Mouse (Mus musculus) C2C12 (cell line): ENCODE results near the gene Garnl3. TPM values are rescaled to one million over a fixed set of nuclear protein-coding genes. Genes with fewer than 3 reads are reported as not detected.
A peak's percentile ranks its signal among the peaks of the same experiment; 100 is the strongest.

ENCODE experiments used
- H3K27me3 ChIP-seq: one replicate; pipeline ENCODE4 v1.6.1; 2011; ENCODE audit not compliant: control insufficient read depth, insufficient read depth, insufficient read length
- H3K36me3 ChIP-seq: one replicate; pipeline ENCODE4 v1.6.1; 2011; ENCODE audit not compliant: control insufficient read depth, insufficient read depth
- H3K4me3 ChIP-seq: one replicate; pipeline ENCODE4 v1.5.1; 2011; ENCODE audit warnings: mild to moderate bottlenecking, control low read depth; ENCODE audit not compliant: poor library complexity, insufficient read depth, severe bottlenecking
- H3K79me2 ChIP-seq: one replicate; pipeline ENCODE4 v1.6.1; 2011; ENCODE audit not compliant: control insufficient read depth, insufficient read depth
- H3K79me3 ChIP-seq: one replicate; pipeline ENCODE4 v1.6.1; 2011; ENCODE audit warnings: low read depth, control low read depth
- H3ac ChIP-seq: one replicate; pipeline ENCODE3; 2011; ENCODE audit warnings: low read depth; ENCODE audit not compliant: control insufficient read depth, insufficient read length
- CEBPB ChIP-seq: IDR thresholded peaks from one replicate; pipeline ENCODE4 v1.6.1; 2011; ENCODE audit warnings: low read depth, mild to moderate bottlenecking, control low read depth, moderate library complexity
- CTCF ChIP-seq: IDR thresholded peaks from one replicate; pipeline ENCODE4 v1.5.1; 2011; ENCODE audit not compliant: control insufficient read depth, insufficient read depth, insufficient read length
- FOSL1 ChIP-seq: IDR thresholded peaks from one replicate; pipeline ENCODE4 v1.8.0; 2011; ENCODE audit warnings: mild to moderate bottlenecking, low read length; ENCODE audit not compliant: poor library complexity, insufficient read depth, severe bottlenecking
- MAX ChIP-seq: IDR thresholded peaks from one replicate; pipeline ENCODE4 v1.6.1; 2011; ENCODE audit warnings: mild to moderate bottlenecking, control low read depth
- MYOD1 ChIP-seq: IDR thresholded peaks from one replicate; pipeline ENCODE4 v1.6.1; 2011; ENCODE audit warnings: low read depth; ENCODE audit not compliant: control insufficient read depth, insufficient read length
- MYOG ChIP-seq: IDR thresholded peaks from one replicate; pipeline ENCODE4 v1.6.1; 2011; ENCODE audit not compliant: control insufficient read depth, insufficient read length; ENCODE audit errors: extremely low read depth
- USF1 ChIP-seq: IDR thresholded peaks from one replicate; pipeline ENCODE4 v1.6.1; 2011; ENCODE audit warnings: low read depth, mild to moderate bottlenecking, control low read depth, moderate library complexity
- polyA plus RNA-seq: library from polyadenylated mRNA; unstranded; fragments of >200 nt; fragmentation: generic; extraction: Trizol; gene quantifications from one replicate; pipeline ENCODE4 v1.2.1, GENCODE M21; 2012; ENCODE audit warnings: missing spikeins

Gene Garnl3
- polyA plus RNA-seq, 1 experiment = 2.6 TPM

DNA sequence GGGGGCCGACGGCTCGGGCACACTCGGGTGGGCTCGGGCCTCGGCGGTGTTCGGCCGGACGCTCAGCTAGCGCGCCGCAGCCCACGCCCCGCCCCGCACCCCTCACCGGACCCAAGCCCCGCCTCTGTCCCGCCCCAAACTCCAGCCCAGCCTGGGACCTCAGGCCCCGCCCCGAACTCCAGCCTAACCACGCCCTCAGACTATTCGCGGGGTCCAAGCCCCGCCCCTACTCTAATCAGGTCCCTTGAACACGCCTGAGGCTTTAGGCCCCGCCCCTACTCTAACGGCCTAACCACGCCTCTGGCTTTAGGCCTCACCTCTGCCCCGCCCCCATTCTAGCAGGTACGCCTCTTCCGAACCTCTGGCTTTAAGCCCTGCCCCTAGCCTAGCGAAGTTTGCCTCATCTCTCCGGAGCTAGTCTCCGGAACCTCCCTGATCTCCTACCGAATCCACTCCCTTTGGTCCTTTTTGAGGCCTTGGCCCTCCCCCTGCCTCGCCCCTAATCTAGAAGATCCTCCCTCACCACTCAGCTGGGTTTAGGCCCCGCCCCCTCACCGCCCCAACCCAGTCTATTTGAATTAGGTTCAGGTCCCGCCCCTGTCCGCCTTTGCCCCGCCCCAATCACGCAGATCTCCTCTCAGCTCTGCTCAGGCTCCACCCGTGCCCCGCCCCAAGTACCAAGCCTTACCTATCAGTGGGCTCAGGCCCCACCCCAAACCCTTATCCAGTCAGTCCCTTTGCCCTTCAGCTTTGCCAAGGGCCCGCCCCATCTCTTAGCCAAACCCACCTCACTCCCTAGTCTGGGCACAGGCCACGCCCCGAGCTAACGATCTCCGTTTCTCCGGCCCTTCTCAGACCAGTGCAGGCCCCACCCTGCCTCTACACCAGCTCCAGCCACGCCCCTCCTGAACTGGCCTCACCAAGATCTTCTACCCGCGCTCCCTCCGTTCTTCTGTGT is 649 bp downstream of the Garnl3 start:
- TF ChIP-seq MYOG = no peak
- TF ChIP-seq USF1 = no peak
- TF ChIP-seq FOSL1 = no peak
- no peak for TF ChIP-seq MYOD1
- no peak for TF ChIP-seq CEBPB
- no peak for TF ChIP-seq CTCF
- no peak for TF ChIP-seq MAX
- Histone ChIP-seq H3K27me3 (peaks cover 22% of the 10 kb centered on the region), H3K79me2 (no peaks in the 10 kb centered on the region), H3K36me3 (no peaks in the 10 kb centered on the region), H3ac (peak overlapping the region; percentile 85), H3K79me3 (no peaks in the 10 kb centered on the region), H3K4me3 (peak overlapping the region; percentile 44)

DNA sequence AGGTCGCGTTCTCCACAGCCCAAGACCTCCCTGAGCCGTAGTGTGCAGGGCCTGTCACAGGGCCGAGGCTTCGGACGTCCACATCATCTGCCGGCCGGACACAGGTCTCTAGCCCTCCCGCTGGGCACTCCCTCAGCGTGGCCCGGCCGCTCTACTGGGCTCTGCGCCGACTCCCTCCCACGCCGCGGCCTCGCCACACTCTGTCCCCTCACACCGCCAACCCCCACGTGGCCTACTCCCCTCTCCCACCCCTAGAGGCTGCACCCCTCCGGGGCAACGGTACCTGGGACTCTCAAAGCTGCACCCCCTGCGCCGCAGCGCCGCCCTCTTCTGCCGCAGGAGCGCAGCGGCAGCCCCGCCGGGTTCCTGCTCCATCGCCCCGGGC is 1.3 kb downstream of the Garnl3 start:
- no peaks in the 10 kb centered on the region for H3K36me3 ChIP-seq
- no peaks in the 10 kb centered on the region for H3K79me2 ChIP-seq
- H3K27me3 ChIP-seq = peaks cover 15% of the 10 kb centered on the region
- H3K4me3 ChIP-seq = peak overlapping the region; percentile 44
- H3K79me3 ChIP-seq = no peaks in the 10 kb centered on the region
- H3ac ChIP-seq = peak overlapping the region; percentile 85
- TF ChIP-seq USF1 = no peak
- no peak for TF ChIP-seq CEBPB
- TF ChIP-seq MYOD1 = no peak
- TF ChIP-seq FOSL1 = no peak
- TF ChIP-seq MYOG = no peak
- TF ChIP-seq MAX = no peak
- no peak for TF ChIP-seq CTCF

- H3K79me3 ChIP-seq = no peaks in the 10 kb centered on the region
- H3K4me3 ChIP-seq = peak overlapping the region; percentile 44
- peaks cover 11% of the 10 kb centered on the region for H3K27me3 ChIP-seq
- TF ChIP-seq CTCF (no peak), MYOG (no peak), USF1 (no peak), CEBPB (no peak), MYOD1 (no peak), MAX (no peak), FOSL1 (no peak)
- H3K36me3 ChIP-seq = no peaks in the 10 kb centered on the region
- H3K79me2 ChIP-seq = no peaks in the 10 kb centered on the region
- H3ac ChIP-seq = peak overlapping the region; percentile 85
Observed at GRCm38 (mm10) chr2:33129696-33130095, 1.8 kb downstream of the Garnl3 start.

- H3ac ChIP-seq = no peak overlapping the region
- H3K27me3 ChIP-seq = peaks cover 8% of the 10 kb centered on the region
- no peaks in the 10 kb centered on the region for H3K36me3 ChIP-seq
- H3K79me3 ChIP-seq = no peaks in the 10 kb centered on the region
- H3K4me3 ChIP-seq = no peak overlapping the region
- no peaks in the 10 kb centered on the region for H3K79me2 ChIP-seq
- TF ChIP-seq FOSL1 (no peak), MYOG (no peak), MYOD1 (no peak), CTCF (no peak), CEBPB (no peak), MAX (no peak), USF1 (no peak)
Observed at GRCm38 (mm10) chr2:33129005-33129404, 2.4 kb downstream of the Garnl3 start.

- Histone ChIP-seq H3K79me2 (no peaks in the 10 kb centered on the region), H3K36me3 (no peaks in the 10 kb centered on the region), H3K27me3 (peaks cover under 1% of the 10 kb centered on the region), H3K79me3 (no peaks in the 10 kb centered on the region), H3ac (no peak overlapping the region), H3K4me3 (no peak overlapping the region)
- TF ChIP-seq FOSL1 (no peak), MYOG (no peak)
Observed at GRCm38 (mm10) chr2:33127271-33127670, 4.2 kb downstream of the Garnl3 start.

GRCm38 (mm10) chr2:33122856-33123255 is 8.6 kb downstream of the Garnl3 start:
- Histone ChIP-seq H3K79me3 (no peaks in the 10 kb centered on the region), H3K79me2 (no peaks in the 10 kb centered on the region), H3K4me3 (no peak overlapping the region), H3K36me3 (no peaks in the 10 kb centered on the region), H3ac (no peak overlapping the region), H3K27me3 (no peaks in the 10 kb centered on the region)
- TF ChIP-seq MYOD1 (no peak), FOSL1 (no peak), MYOG (no peak), USF1 (no peak), CEBPB (no peak), CTCF (no peak), MAX (no peak)
